Mouse (Mus musculus): ENCODE results near the gene Myh3. TPM values are rescaled to one million over a fixed set of nuclear protein-coding genes. Genes with fewer than 3 reads are reported as not detected.

Myh3 gene
- total RNA-seq, 4 experiments from 2014 or later, result 0.03 TPM; not detected in 2

GRCm38 (mm10) chr11:67104714-67105113, 26.6 kb downstream of the Myh3 start:
- DNase-seq (ENCODE audit: low spot score), result no peak

DNA sequence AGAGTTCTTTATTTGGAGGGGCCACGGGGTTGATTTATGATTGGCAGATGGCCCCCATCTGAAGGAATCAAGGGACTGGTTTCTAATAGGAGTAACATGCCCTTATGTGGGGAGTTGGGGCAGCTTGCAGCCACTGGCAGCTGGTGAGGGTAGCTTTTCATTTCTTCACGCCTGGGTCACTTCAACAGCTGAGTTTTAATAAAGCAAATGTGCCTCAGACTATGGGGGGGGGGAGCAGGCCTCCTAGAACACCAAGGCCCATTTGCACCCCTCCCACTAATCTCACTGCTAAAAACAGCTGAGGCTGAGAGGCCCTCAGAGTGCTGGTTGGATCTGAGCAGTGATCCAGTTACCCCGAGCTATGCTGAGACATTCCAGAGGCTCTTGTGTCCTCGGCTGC, 27.6 kb downstream of the Myh3 start:
- no peak for DNase-seq (ENCODE audit: low spot score)

GRCm38 (mm10) chr11:67106973-67107372, 28.9 kb downstream of the Myh3 start:
- DNase-seq (ENCODE audit: low spot score), result no peak

- peak; percentile 45 for DNase-seq (ENCODE audit: low spot score)
Measured at GRCm38 (mm10) chr11:67110168-67110948, 32.3 kb downstream of the Myh3 start.

- peak; percentile 34 for DNase-seq (ENCODE audit: low spot score)
Measured at GRCm38 (mm10) chr11:67112019-67112850, 34.1 kb downstream of the Myh3 start.

DNA sequence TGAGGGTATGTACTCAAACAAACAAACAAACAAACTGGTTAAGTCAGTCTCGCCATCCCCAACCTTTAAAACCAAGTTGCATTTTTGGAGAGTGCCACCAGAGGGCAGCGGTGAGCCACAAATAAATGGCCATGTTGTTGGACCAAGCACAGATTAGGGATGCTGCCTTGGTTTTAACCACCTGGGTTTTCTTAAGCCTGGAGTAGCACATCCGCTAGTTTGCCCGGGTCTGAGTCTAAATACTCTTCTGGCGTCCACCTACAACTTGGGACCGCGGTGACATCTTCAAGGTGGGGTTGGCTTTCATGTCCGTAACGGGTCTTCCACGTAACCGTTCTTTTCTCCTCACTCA, 34.7 kb downstream of the Myh3 start:
- DNase-seq (ENCODE audit: low spot score), result peak; percentile 49

DNA sequence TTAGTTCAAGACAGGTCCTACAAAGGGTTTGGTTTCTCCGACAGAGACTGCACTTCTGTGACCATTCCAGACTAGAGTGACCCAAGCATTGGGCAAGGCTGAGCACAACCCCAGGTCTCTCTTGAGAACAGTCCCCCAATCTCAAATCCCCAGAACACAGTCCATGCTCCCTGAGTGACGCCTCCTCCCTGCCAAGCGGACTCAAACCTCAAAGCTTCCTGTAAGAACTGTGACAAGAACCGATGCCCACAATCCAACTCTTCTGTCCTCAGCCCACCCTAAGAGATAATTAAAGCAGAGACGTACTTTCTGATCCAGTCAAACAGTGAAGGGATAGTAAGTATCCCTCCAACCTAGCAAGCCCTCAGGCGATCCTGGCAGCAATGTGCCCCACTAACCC, 35.3 kb downstream of the Myh3 start:
- DNase-seq (ENCODE audit: low spot score), result no peak

DNA sequence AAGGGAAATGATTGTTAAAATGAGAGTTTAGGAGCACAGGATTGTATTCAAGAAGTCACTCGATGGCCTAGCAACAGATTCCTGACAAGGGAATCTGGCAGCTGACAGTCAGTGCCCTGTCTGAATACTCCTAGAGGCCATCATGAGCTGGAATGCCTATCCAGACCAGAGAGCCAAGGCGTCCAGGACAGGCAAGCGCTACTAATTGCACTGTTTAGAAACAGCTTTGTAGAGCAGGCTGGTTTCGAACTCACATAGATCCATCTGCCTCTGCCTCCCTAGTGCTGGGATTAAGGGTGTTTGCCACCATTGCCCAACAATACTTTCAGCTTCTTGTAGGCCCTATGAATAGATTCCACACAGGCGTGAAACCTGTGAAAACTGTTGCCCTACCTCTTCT, 36.2 kb downstream of the Myh3 start:
- DNase-seq (ENCODE audit: low spot score), result no peak

GRCm38 (mm10) chr11:67114901-67115300, 36.8 kb downstream of the Myh3 start:
- no peak for DNase-seq (ENCODE audit: low spot score)

DNA sequence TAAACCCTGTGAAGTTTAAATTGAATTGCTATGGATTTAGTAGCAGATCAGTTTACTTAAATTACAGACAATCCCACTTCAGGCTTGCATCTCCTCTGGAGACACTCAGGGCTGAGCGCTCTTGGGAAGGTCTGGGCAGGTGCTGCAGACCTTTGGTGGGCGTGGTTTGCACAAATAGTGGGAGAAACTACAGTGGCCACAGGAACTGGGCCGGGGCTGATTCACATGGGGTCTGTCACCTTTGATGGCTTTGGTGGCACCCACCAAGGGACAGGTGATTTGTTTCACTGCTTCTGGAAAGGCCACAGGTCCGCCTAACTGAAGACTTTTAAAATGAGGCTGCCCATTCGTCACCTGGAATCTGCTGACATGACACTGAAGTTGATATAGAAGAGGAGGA, 38.6 kb downstream of the Myh3 start:
- DNase-seq (ENCODE audit: low spot score), result no peak

- no peak for DNase-seq (ENCODE audit: low spot score)
Measured at GRCm38 (mm10) chr11:67119539-67120070, 41.5 kb downstream of the Myh3 start.

- DNase-seq (ENCODE audit: low spot score), result no peak
Measured at GRCm38 (mm10) chr11:67120697-67121294, 42.7 kb downstream of the Myh3 start.

- DNase-seq (ENCODE audit: low spot score), result no peak
Measured at GRCm38 (mm10) chr11:67124943-67125342, 46.8 kb downstream of the Myh3 start.

GRCm38 (mm10) chr11:67125361-67125760, 47.3 kb downstream of the Myh3 start:
- no peak for DNase-seq (ENCODE audit: low spot score)

DNA sequence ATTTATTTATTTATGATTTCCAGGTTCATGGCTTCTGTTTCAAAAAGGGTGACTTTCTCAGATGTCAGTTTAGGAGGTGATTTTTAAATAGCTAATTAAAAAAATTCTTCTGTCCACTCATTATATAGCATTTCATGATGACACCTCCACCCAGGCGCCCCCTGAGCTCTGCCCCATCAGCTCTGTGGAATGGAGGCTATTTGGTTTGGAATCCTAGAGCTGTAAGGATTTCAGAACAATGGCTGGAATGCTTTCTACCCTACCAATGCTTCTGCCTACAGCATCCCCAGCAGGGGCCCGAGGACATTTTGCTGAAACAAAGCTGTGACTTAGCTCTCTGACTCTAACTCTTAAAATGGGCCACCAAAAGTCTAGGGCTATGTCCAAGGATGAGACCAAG, 55.4 kb downstream of the Myh3 start:
- no peak for DNase-seq (ENCODE audit: low spot score)

DNA sequence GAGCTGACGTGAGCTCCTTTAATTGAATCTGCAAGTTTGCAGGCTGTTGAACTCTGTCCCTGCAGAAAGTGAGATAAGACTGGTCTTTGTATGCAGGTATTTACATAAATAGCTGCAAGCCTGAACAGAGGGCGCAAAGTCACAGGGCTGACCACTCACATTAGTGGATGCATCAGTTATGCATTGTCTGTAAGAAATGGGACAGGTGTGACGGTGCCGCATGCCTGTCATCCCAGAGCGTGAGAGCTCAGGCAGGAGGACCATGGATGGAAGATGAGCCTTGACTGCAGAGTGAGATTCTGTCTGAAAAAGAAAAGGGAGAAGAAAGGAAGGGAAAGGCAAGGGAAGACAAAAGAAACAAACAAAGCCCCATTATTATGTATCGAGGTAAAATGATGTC, 56.6 kb downstream of the Myh3 start:
- DNase-seq (ENCODE audit: low spot score), result no peak

- DNase-seq (ENCODE audit: low spot score), result no peak
Measured at GRCm38 (mm10) chr11:67135532-67135931, 57.4 kb downstream of the Myh3 start.

GRCm38 (mm10) chr11:67139556-67139955, 61.5 kb downstream of the Myh3 start:
- DNase-seq (ENCODE audit: low spot score), result no peak

DNA sequence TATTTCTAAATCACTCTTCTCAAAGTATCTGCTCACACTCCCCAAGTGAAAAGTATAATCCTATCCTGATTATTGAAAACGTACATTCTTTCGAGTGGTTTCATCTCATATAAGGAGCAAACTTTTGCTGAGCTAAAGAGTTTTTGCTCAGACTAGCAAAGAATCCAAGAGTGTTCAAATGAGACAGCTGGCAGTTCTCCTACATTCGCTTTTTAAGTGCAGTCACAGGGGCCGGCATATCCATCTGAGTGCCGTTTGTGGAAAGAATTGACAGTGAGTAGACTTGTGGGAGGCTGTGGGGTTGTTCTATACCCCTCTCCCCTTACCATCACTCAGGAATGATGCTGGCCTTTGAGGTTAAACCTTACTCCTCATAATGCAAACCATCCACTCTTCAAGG, 62.1 kb downstream of the Myh3 start:
- no peak for DNase-seq (ENCODE audit: low spot score)

DNA sequence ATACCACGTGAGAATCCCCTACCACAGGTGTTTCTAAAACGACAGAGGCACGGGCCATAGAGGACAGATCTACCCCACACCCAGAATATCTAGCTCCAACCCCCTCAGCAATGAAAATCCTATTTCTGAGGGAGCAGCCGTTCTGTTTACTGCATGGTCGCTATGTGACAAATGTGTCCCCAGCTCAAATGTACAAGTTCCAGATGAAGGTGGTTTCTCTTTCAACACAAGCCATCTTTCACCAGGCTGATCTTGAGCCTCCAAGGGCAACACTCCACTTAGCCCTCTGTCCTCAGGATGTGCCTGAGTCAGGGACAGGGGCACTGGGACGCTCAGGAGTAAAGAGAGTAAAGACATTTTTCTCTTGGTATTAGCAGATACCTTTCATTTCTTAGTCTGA, 62.9 kb downstream of the Myh3 start:
- DNase-seq (ENCODE audit: low spot score), result no peak

GRCm38 (mm10) chr11:67142047-67142446, 63.9 kb downstream of the Myh3 start:
- DNase-seq (ENCODE audit: low spot score), result no peak

DNA sequence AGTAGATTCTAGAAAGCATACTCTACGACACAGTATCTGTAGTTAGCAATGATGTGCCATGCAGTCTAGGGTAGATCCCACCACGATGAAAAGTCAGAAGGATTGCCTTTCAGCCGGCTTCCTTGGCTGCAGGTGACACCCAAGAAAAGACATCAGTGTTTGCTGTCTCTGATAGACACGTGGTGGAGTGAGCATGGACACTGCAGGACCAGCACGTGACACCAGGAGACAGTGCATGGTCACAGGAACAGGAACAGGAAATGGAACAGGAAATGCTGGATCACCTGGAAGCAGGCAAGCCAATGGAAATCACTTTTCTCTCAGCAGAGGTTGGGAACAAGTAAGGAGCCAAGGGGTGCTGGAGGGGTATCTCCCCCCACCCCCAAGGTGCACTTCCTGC, 65.0 kb downstream of the Myh3 start:
- no peak for DNase-seq (ENCODE audit: low spot score)

Measured in heart, adult 8-10 months (tissue).